Comparison of ENCODE assay signal across 12 mouse cellular contexts in genomic region chr4:7567687-7568393, GRCm38 (mm10).
DNase-seq lines count a peak whose midpoint lies in the region; ATAC-seq lines count a peak whose summit lies in the region.
"Had no signal": no experiment of that assay in that cellular context is flagged by ENCODE, and none has a peak within 500 bp of the region (broad histone marks: within the 10 kb centered on the region; RNA-seq: fewer than 3 reads in every experiment).

No protein-coding gene starts in this region.

- H3K9me3 ChIP-seq in midbrain, embryonic 15.5 days: no peaks in the 10 kb centered on the region
- no peaks in the 10 kb centered on the region for H3K9me3 ChIP-seq in heart, embryonic 12.5 days (replicated peaks)
- H3K9me3 ChIP-seq: G1E; heart, embryonic 15.5 days; lung, embryonic 15.5 days had no signal

- no peaks in the 10 kb centered on the region for H3K27me3 ChIP-seq in midbrain, embryonic 15.5 days (replicated peaks)
- no peaks in the 10 kb centered on the region for H3K27me3 ChIP-seq in heart, embryonic 12.5 days (replicated peaks)
- H3K27me3 ChIP-seq: heart, embryonic 15.5 days; lung, embryonic 15.5 days had no signal

- ATAC-seq in hematopoietic stem cell, adult 5-6 weeks (replicated peaks in 1 of 2; ENCODE audit: insufficient read depth in 1 of 2, low FRiP score in 2 of 2, low TSS enrichment in 1 of 2, low read depth in 1 of 2, poor library complexity in 2 of 2, severe bottlenecking in 2 of 2): peak; percentile 73 to 82
- ATAC-seq in midbrain, embryonic 15.5 days (replicated peaks): peak; percentile 90
- ATAC-seq in heart, embryonic 12.5 days (ENCODE audit: insufficient number of reproducible peaks, low FRiP score): no peak

- peaks cover 7% of the 10 kb centered on the region; the same call in 1 of the 2 replicates for H3K4me1 ChIP-seq in midbrain, embryonic 15.5 days
- H3K4me1 ChIP-seq in heart, embryonic 12.5 days (replicated peaks): no peaks in the 10 kb centered on the region
- H3K4me1 ChIP-seq: heart, embryonic 15.5 days had no signal

- peak; percentile 27 to 83 for DNase-seq in layer of hippocampus, adult 18-20 months (ENCODE audit: low spot score in 2 of 2)
- DNase-seq in layer of hippocampus, postnatal 36 days: no peak
- DNase-seq in embryo, embryonic 11.5 days (ENCODE audit: low read depth, low spot score): peak; percentile 17
- DNase-seq in cerebellum, adult 11-12 months: no peak
- DNase-seq: cerebellum, postnatal 14 days; thymus, postnatal 36 days had no signal

- H3K4me3 ChIP-seq in midbrain, embryonic 15.5 days: no peak overlapping the region
- no peak overlapping the region for H3K4me3 ChIP-seq in heart, embryonic 12.5 days
- H3K4me3 ChIP-seq: heart, embryonic 15.5 days; lung, embryonic 15.5 days had no signal

- no peak overlapping the region for H3K4me2 ChIP-seq in midbrain, embryonic 15.5 days
- no peak overlapping the region for H3K4me2 ChIP-seq in heart, embryonic 12.5 days
- H3K4me2 ChIP-seq: heart, embryonic 15.5 days; lung, embryonic 15.5 days had no signal

- H3K9ac ChIP-seq in midbrain, embryonic 15.5 days: no peak overlapping the region
- H3K9ac ChIP-seq in heart, embryonic 12.5 days: no peak overlapping the region
- H3K9ac ChIP-seq: heart, embryonic 15.5 days; lung, embryonic 15.5 days had no signal

- no peaks in the 10 kb centered on the region for H3K36me3 ChIP-seq in midbrain, embryonic 15.5 days (replicated peaks)
- H3K36me3 ChIP-seq in heart, embryonic 12.5 days: no peaks in the 10 kb centered on the region
- H3K36me3 ChIP-seq: G1E; heart, embryonic 15.5 days; lung, embryonic 15.5 days had no signal

- 40% methylated on average over 6 of the region's 6 CpGs for WGBS in midbrain, embryonic 15.5 days
- WGBS in heart, embryonic 12.5 days: 66% methylated on average over 6 of the region's 6 CpGs

- peak overlapping the region; percentile 55; the same call in 1 of the 2 replicates for H3K27ac ChIP-seq in midbrain, embryonic 15.5 days
- no peak overlapping the region for H3K27ac ChIP-seq in heart, embryonic 12.5 days (ENCODE audit: poor library complexity, severe bottlenecking)
- H3K27ac ChIP-seq: heart, embryonic 15.5 days; lung, embryonic 15.5 days had no signal

Comparison
In these comparisons a context has a peak if more than half of its experiments do, and no peak if none do; other contexts are left out.
1. DNase-seq: peak in layer of hippocampus, adult 18-20 months (2 of 2) and embryo, embryonic 11.5 days (single experiment); none in layer of hippocampus, postnatal 36 days (0 of 2) and cerebellum, adult 11-12 months (single experiment).